Mouse (Mus musculus): Measurements from ENCODE around the gene Gatm. TPM values are rescaled to one million over a fixed set of nuclear protein-coding genes. Genes with fewer than 3 reads are reported as not detected.

The Gatm gene
- total RNA-seq (2017): 26.8 and 40.8 TPM in 2 replicates

DNA sequence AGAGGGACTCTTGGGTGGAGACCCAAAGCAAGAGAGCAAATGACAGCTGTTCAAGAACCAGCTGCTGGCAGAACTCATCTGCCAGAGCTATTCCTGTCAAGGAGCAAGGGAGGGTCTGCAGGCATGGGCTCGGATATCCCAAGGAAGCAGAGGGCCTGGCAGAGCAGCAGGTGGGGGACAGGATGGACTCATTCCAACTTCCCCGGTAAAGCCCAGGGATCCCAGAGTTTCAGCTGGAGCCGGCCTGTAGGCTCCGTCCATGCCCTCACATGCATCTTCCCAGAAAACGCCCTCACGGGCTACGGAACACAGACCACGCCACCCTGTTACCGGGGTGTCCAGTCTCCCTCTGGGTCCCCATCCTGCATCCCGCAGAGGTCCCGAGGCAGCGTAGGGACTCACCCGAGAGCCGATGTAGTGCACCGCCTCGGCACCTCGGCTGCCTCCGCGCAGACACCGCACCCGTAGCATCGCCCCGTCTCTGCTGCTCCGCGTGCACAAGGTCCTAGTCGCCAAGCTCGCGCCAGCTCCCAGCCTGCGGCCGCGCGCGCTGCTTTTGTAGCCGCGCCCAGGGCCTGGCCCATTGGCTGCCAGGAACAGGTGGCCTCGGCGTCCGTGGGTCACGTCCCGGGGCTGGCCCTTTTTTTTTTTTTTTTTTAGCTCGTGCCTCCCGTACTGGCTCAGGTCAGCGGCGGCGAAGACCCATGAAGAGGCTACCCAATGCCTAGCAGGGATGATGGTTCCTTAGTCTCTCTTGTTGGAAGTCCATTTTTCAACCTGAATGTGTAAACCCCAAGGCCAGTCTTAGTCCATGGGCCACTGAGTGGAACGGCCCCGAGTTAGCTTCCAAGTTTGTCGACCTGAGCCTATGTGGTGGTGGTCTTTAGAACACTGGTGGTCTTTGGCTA lies at the start of gene Gatm:
Gatm (minus strand) TSS at position 558 of the 908 bp plus-strand sequence.
- peak; percentile 95 to 97 for ATAC-seq (replicated peaks in 1 of 2; ENCODE audit: insufficient read depth in 1 of 2, low FRiP score in 2 of 2, low TSS enrichment in 1 of 2, low read depth in 1 of 2, poor library complexity in 2 of 2, severe bottlenecking in 2 of 2)

DNA sequence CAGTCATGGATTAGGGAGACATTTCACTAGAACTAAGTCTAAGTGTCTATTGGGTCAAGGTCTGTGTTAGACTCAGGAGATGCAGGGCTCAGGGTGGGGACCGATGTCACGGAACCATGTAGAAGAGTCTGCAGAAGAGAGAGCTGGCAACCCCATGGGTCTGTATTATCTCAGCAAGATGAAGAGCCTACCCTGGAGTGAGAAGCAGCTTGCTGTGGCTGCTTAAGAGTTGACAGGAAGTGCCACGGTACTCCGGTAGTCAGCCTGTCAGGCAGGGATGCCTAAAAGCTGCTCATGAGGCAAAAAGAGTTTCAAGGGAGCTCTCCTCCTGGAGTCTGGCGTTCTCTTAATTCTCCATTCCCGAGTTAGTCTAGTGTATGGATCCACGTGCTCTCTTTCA lies 48.7 kb upstream of the Gatm start:
- no peak for ATAC-seq (replicated peaks in 1 of 2; ENCODE audit: insufficient read depth in 1 of 2, low FRiP score in 2 of 2, low TSS enrichment in 1 of 2, low read depth in 1 of 2, poor library complexity in 2 of 2, severe bottlenecking in 2 of 2)

DNA sequence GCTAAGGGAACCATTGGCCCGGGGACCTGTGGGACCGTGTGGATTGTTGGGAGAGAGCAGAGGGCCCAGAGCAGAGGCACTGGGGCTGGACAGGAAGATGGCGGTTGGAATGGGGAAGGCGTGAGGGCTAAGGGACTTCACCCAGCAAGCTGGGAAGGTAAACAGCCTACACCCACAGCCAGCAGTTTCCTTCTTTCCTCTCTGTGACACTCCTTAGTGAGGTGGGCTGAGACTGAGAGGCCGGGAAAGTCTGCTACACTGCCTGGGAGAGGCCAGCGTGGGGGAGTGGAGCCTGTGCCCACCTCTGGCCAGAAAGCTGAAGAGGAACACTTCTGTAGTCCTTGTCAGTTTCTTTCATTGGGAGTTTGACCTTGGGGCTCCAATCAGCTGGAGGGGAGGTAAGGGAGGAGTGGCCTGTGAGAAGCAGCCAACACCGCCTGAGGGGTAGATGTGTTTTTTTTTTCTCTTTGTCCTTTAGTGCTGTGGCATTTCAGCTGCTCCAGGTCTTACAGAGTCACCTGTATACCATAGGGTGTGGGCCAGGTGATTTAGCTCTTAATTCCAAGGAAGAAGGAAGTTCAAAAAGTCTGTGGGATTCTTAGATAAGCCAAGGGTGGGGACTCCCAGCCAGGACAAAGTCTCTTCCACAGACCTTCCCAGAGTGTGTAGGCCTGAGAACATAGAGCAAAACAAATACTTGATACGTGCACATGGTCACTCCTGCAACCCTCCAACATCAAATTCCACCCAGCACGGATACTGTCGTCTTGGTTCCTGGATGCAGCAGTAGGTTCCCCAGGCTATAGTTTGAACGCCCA lies 46.8 kb upstream of the Gatm start:
- ATAC-seq (replicated peaks in 1 of 2; ENCODE audit: insufficient read depth in 1 of 2, low FRiP score in 2 of 2, low TSS enrichment in 1 of 2, low read depth in 1 of 2, poor library complexity in 2 of 2, severe bottlenecking in 2 of 2): peak; percentile 51 to 67

DNA sequence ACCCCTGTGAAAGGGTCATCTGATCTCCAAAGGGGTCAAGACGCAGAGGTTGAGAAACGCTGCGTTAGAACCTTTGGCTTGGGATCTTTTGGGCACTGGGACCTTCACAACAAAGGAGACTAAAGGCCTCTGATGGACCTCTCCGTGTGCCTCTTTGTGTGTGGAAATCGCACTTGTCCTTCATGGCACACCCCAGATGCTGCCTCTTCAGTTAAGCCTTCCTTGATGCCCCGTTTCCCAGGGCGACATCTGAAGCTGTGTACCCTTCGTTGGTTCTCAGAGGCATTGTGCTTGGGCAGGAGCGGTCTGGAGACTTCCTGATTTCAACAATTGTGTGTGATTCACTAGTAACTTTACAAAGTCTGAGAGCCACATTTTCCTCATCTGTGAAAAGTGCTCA lies 45.7 kb upstream of the Gatm start:
- no peak for ATAC-seq (replicated peaks in 1 of 2; ENCODE audit: insufficient read depth in 1 of 2, low FRiP score in 2 of 2, low TSS enrichment in 1 of 2, low read depth in 1 of 2, poor library complexity in 2 of 2, severe bottlenecking in 2 of 2)

DNA sequence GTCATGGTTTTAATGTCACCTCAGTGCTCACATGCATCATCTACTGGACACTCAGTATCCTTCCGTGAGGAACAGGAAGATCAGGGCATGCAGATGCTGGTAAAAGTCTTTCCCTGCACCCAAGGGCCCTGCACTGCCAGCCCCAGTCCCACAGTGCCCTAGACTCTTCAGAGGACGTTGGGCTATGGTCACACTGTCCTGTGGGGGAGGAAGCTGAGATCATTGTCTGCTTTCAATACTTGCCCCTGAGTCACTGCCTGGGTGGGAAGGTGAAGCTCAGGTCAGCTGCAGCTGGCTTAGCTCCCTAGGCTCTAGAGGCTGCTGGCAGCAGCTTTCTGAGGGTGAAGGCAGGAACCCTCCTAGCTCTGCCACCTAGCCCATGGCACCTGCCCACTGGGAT lies 44.9 kb upstream of the Gatm start:
- ATAC-seq (replicated peaks in 1 of 2; ENCODE audit: insufficient read depth in 1 of 2, low FRiP score in 2 of 2, low TSS enrichment in 1 of 2, low read depth in 1 of 2, poor library complexity in 2 of 2, severe bottlenecking in 2 of 2): no peak

DNA sequence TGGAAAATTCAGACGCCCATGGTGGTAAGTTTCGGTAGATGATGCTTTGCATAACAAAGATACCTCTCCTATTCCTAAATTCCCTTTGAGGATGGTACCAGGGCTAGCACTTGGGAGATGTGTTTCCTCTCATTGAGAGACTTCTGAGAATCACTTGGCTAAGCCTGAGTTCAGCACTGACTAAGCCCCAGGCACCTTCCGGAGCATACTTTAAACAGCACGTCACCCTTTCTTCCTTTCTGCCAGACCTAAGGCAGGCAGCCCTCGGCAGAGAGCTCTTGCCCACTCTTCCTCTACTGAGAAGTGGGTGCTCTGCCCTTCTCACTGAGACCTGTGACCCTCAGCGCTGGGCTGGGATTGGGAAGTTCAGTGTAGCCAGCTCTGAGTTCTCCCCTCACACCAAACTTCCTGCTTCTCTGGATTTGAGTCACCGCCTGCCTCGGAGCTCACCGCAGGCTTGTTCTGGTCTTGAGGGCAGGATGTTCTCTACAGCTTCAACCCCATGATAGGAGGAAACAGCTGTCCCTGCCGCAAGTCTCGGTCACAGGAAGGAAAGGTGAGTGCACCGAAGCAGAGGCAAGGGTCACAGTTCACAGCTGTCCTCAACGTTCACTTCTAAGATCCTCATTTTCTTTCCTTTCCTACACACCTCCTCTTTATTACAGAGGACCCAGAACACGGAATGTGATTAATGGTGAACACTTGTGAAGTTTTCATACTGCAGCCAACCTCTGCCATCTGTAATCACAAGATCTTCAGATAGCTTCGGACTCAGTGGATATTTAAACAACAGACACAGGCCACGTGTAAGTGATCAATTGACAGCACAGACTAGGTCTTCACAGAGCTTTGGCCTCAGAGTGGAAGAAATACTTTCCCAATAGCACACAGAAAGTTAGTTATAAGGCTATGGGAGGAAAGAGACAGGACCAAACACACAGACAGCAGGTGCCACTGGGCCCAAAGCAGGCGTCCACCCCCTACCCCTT lies 41.3 kb upstream of the Gatm start:
- peak; percentile 97 to 99 for ATAC-seq (replicated peaks in 1 of 2; ENCODE audit: insufficient read depth in 1 of 2, low FRiP score in 2 of 2, low TSS enrichment in 1 of 2, low read depth in 1 of 2, poor library complexity in 2 of 2, severe bottlenecking in 2 of 2)

DNA sequence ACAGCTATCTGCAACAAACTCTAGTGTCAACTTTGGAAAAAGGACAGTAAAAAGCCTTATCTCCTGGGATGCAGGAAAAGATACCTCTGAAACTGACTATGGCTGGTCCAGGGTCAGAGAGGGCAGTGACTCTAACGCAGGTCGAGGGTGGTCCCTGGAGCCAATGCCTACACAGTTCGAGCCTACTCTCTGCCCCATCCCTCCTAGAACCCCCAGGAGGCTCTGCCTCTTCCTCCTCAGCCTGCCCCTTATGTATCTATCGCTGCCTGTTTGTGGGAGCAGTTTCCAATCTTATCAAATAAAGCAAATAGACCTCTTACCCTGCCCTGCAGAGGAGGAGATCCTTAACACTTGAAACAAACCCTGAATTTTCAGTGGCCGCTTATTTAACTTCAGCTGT lies 27.6 kb upstream of the Gatm start:
- ATAC-seq (replicated peaks in 1 of 2; ENCODE audit: insufficient read depth in 1 of 2, low FRiP score in 2 of 2, low TSS enrichment in 1 of 2, low read depth in 1 of 2, poor library complexity in 2 of 2, severe bottlenecking in 2 of 2): no peak

DNA sequence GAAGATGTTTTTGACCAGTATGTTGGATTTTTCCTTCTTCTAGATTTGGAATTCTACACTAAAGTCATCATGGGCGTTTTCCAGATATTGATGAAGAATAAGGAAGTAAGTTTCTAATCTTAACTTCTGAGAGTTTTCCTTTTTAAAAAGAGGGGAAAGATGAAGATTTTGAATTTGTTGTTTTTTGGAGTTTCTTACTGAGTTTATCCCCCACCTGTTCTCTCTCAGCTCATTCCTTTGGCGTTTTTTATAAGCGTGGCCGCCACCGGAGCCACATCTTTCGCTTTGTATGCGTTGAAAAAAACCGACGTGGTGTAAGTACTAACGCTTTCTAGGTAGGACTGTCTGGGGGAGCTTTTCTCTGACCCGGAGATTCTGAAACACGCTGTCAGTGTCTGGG lies 26.9 kb upstream of the Gatm start:
- ATAC-seq (replicated peaks in 1 of 2; ENCODE audit: insufficient read depth in 1 of 2, low FRiP score in 2 of 2, low TSS enrichment in 1 of 2, low read depth in 1 of 2, poor library complexity in 2 of 2, severe bottlenecking in 2 of 2): no peak

DNA sequence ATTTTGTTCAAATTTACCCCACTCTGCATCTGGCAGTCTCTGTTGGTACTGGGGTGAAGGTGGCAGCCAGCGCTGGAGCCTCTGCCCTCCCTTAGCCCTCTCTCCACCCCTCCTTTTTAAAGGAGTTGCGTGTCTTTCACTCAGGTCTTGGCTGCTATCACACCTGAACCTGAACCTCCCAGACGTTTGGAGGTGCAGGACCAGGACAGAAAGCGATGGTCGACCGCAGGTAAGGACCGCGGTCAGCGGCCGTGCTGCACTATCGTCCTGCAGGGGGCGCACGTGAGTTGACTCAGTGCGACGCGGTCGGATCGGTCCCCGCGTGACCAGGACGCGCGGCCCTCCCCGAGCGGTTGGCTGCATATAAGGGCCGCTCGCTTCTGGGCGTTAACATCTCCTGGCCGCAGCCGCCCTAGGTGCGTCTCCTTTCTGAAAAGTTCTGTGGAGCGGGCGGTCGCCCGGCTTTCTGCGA lies 26.5 kb upstream of the Gatm start:
- peak; percentile 93 to 96 for ATAC-seq (replicated peaks in 1 of 2; ENCODE audit: insufficient read depth in 1 of 2, low FRiP score in 2 of 2, low TSS enrichment in 1 of 2, low read depth in 1 of 2, poor library complexity in 2 of 2, severe bottlenecking in 2 of 2)

DNA sequence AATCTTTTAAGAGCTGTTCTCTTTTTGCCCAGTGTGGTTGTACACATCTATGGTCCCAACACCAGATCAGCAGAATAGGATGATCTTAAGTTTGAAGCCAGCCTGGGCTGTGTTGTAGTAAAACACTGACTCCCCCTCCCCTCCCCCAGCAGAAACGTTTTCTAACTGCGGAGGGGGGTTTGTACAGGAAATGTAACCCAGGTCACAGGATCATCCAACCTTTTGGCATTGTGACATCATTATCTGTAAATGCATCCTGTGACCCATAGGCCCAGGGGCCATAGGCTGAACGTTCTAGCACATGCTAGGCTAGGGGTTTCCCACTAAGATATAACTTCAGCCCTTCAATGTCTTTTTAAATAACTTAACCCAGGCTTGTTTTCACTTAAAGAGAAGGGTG lies 25.6 kb upstream of the Gatm start, which contains the start of gene AA467197:
AA467197 (plus strand) TSS at position 301 of the 400 bp plus-strand sequence.
- ATAC-seq (replicated peaks in 1 of 2; ENCODE audit: insufficient read depth in 1 of 2, low FRiP score in 2 of 2, low TSS enrichment in 1 of 2, low read depth in 1 of 2, poor library complexity in 2 of 2, severe bottlenecking in 2 of 2): no peak

DNA sequence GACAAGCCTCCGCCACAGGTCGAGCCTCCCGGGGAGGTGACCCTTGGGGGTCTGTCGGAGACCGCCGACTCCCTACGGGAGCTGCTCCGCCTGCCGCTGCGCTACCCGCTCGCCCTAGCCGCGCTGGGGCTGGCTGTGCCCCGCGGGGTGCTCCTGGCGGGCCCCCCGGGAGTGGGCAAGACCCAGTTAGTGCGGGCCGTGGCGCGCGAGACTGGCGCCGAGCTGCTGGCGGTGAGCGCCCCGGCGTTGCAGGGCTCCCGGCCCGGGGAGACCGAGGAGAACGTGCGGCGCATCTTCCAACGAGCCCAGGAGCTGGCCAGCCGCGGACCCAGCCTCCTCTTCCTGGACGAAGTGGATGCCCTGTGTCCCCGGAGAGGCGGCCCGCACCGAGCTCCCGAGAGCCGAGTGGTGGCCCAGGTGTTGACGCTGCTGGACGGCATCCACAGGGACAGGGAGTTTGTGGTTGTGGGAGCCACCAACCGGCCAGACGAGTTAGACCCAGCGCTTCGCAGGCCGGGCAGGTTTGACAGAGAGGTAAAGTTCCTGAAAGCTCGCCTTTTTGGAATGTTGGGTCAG lies 20.2 kb upstream of the Gatm start:
- ATAC-seq (replicated peaks in 1 of 2; ENCODE audit: insufficient read depth in 1 of 2, low FRiP score in 2 of 2, low TSS enrichment in 1 of 2, low read depth in 1 of 2, poor library complexity in 2 of 2, severe bottlenecking in 2 of 2): no peak

DNA sequence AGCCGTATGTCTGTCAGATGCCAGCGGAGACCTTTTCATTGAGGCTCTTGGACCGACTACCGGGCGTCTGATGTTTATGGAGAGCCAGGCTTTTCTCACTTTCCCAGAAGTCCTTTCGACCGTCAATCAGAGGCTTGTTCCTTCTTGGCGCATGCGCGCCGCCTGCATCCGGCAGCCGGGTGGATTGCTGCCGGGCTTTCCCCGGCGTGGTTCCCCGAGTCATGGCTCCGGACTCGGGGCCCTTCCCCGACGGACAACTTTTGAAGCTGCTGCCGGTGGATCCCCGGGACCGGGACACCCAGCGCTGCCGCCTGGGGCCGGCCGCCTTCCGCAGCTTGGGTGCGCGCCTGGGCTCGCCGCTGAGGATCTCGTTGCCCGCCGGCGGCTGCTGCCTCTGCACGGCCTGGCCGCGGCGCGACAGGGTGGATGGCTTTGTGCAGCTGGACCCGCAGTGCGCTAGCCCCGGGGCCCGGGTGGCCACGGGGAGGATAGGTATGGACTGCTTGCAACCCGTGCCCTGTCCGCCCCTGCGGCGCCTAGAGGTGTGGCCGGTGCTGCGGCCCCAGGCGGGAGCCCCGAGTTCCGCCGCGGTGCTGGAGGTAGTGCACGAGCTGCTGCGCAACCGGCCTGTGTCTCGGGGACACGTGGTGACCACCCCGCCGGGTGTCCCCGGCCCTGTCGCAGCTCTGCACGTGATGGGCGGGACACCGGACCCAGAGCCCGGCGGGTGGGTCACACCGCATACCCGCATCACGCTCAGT lies 19.5 kb upstream of the Gatm start:
- peak; percentile 77 to 84 for ATAC-seq (replicated peaks in 1 of 2; ENCODE audit: insufficient read depth in 1 of 2, low FRiP score in 2 of 2, low TSS enrichment in 1 of 2, low read depth in 1 of 2, poor library complexity in 2 of 2, severe bottlenecking in 2 of 2)

DNA sequence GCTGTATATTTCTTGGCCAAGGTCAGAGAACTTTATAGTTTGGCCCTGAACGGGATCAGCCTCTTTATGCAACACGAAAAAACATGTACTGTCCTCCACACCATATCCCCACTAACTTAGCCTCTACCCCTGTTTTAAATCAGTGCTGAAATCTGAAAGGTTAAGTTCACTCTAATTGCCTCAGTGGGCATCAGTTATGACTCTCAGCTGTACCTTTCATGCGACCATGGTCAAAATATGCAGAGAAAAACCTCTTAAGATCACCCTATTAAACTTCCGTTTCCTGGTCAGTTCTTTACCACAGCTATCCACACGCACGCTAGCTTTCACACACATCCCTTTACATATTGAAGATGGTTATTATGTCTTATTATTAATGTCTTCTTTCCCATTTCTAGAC lies 18.8 kb upstream of the Gatm start:
- no peak for ATAC-seq (replicated peaks in 1 of 2; ENCODE audit: insufficient read depth in 1 of 2, low FRiP score in 2 of 2, low TSS enrichment in 1 of 2, low read depth in 1 of 2, poor library complexity in 2 of 2, severe bottlenecking in 2 of 2)

DNA sequence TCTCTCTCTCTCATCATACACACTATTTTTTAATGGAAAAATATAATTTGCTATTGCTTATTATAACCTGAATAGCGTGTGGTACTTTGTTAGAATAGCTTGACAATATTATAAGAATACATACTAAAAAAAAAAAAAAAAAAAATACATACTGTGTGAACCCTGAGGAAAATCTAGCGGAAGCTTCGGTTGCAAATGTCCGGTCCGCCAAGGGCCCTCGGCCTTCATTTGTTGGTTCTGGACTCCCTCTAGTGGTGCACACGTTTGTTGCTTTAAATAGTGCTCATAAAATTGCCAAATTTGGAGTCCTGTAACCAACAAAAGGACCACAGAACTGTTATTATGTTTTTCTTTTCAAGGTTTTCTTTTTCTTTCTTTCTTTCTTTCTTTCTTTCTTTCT lies 17.9 kb upstream of the Gatm start:
- ATAC-seq (replicated peaks in 1 of 2; ENCODE audit: insufficient read depth in 1 of 2, low FRiP score in 2 of 2, low TSS enrichment in 1 of 2, low read depth in 1 of 2, poor library complexity in 2 of 2, severe bottlenecking in 2 of 2): peak; percentile 62 to 71

DNA sequence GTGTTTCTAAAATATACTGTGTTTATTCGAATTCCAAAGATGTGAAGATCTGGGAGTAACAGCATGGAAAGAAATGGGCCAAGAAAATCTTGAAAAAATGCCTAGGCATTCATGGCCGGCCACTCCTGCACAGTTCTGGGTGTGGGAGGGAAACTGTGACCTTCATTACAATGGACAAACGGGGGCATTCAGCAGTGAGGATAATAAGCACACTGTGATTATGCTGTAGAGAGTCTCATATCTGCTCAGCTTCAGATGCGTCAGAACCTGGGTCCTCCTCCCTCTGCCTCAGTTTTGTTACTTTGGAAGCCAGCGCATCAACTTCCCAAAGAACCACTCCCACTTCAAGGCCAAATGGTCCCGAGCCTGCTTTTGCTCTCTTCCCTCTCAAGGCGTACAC lies 14.8 kb upstream of the Gatm start:
- ATAC-seq (replicated peaks in 1 of 2; ENCODE audit: insufficient read depth in 1 of 2, low FRiP score in 2 of 2, low TSS enrichment in 1 of 2, low read depth in 1 of 2, poor library complexity in 2 of 2, severe bottlenecking in 2 of 2): no peak
